Mouse (Mus musculus) neural tube, embryonic 12.5 days (tissue): ENCODE measurements around the gene F2r. TPM values are rescaled to one million over a fixed set of nuclear protein-coding genes. Genes with fewer than 3 reads are reported as not detected.

Experiments used
- ATAC-seq: fragments of 200-750 bp; cut with Nextera tagmentation; 2 replicates; pipeline ENCODE4 v1.8.0; 2017; ENCODE audit warnings: low read depth, mild to moderate bottlenecking, moderate TSS enrichment, moderate library complexity; ENCODE audit not compliant: low FRiP score
- H3K27ac ChIP-seq: fragments of 300-500 bp; sonication (generic); 2 replicates; pipeline ENCODE4 v1.5.1; 2016
- H3K27me3 ChIP-seq: fragments of 300-500 bp; sonication (generic); replicated peaks from 2 replicates; pipeline ENCODE4 v1.6.1; 2016; ENCODE audit warnings: mild to moderate bottlenecking
- H3K36me3 ChIP-seq: fragments of 300-500 bp; sonication (generic); 2 replicates; pipeline ENCODE4 v1.6.1; 2016; ENCODE audit warnings: mild to moderate bottlenecking
- H3K4me1 ChIP-seq: fragments of 300-500 bp; sonication (generic); 2 replicates; pipeline ENCODE4 v1.6.1; 2016
- H3K4me2 ChIP-seq: fragments of 300-500 bp; sonication (generic); replicated peaks from 2 replicates; pipeline ENCODE4 v1.6.1; 2016; ENCODE audit warnings: mild to moderate bottlenecking
- H3K4me3 ChIP-seq: fragments of 300-500 bp; sonication (generic); 2 replicates; pipeline ENCODE4 v1.5.1; 2016
- H3K9ac ChIP-seq: fragments of 300-500 bp; sonication (generic); 2 replicates; pipeline ENCODE4 v1.6.1; 2016; ENCODE audit warnings: mild to moderate bottlenecking
- H3K9me3 ChIP-seq: fragments of 300-500 bp; sonication (generic); 2 replicates; pipeline ENCODE4 v1.6.1; 2016; ENCODE audit warnings: mild to moderate bottlenecking
- WGBS: fragments of 180-500 bp; shearing (Covaris S2); methylation state at CpG from one replicate; pipeline ENCODE4 v1.1.7; 2016; 5-methylcytosine and 5-hydroxymethylcytosine counted together
- polyA plus RNA-seq: library from polyadenylated mRNA; unstranded; fragments of >200 nt; fragmentation: Nextera tagmentation; extraction: Ambion mirVana; gene quantifications from 2 replicates; pipeline ENCODE4 v1.2.1, GENCODE M21; 2016

The F2r gene
- polyA plus RNA-seq, 1 experiment from 2014 or later, result 118 TPM

DNA sequence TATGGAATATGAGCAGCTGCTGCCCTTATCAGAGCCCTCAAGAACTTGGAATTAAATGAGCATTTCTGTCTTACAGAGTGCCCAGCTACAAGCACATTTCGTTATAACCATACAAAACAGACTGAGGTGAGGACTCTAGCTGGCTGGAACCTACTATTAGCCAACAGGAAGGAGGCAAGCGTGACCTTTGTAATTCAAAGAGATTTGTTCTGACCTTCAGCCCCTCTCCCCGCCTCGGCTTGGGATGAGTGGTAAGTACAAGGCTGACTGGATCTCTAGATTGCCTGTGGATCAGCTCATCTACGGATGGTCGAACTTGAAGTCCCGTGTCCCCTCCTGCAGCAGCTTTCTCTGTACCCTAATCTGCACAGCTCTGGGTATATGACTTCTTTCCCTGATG lies 8.4 kb upstream of the F2r start:
- Histone ChIP-seq H3K27ac (no peak overlapping the region), H3K9ac (no peak overlapping the region), H3K9me3 (no peaks in the 10 kb centered on the region), H3K4me3 (no peak overlapping the region), H3K4me2 (no peak overlapping the region), H3K36me3 (peaks cover 22% of the 10 kb centered on the region), H3K4me1 (no peaks in the 10 kb centered on the region), H3K27me3 (no peaks in the 10 kb centered on the region)
- WGBS, result 82% methylated on average over 7 of the region's 7 CpGs
- no peak for ATAC-seq

DNA sequence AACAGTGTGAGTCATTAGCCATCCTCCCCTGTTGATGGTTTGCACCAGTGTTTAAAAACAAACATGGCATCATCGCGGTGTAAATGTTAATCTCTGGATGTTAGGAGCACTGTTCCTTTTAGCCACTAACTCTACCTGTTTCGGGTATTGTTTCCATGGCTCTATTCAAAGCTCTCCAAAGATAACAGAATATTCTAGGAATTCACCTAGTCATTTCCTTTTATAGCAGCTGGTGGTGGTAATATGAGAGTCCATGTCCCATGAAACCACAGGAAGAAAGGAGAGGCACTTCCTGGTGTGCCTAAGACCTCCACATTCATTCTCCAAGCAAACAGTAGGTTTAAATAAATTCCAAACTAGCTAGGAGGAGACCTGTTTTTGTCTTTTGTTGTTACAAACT lies 4.8 kb upstream of the F2r start:
- H3K36me3 ChIP-seq, result peaks cover 4% of the 10 kb centered on the region
- no peak for ATAC-seq
- H3K27me3 ChIP-seq, result no peaks in the 10 kb centered on the region
- H3K4me2 ChIP-seq, result no peak overlapping the region
- H3K4me1 ChIP-seq, result 0 out of 2 replicates have a peak, but pooled peaks cover 2% of the 10 kb centered on the region
- no peak overlapping the region for H3K27ac ChIP-seq
- H3K9ac ChIP-seq, result no peak overlapping the region
- no peaks in the 10 kb centered on the region for H3K9me3 ChIP-seq
- WGBS, result 63% methylated on average over 3 of the region's 3 CpGs
- no peak overlapping the region for H3K4me3 ChIP-seq

DNA sequence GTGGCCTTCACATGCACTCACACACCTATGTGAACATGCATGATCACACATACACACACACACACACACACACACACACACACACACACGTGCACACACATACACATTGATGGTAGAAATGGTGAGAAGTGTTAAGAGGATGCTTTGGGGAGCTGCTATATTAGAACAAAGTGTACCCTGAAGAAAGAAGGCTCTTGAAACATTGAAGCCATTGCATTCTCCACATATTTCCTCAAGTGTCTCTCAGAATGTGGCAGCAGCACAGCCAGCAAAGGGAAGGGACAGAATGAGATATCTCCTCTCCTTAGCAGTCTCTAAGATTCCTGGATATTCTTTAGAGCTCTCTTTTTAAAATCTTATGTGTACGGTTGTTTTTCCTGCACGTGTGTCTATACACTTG lies 3.3 kb upstream of the F2r start:
- Histone ChIP-seq H3K27me3 (no peaks in the 10 kb centered on the region), H3K4me2 (no peak overlapping the region), H3K9ac (no peak overlapping the region), H3K27ac (no peak overlapping the region), H3K9me3 (no peaks in the 10 kb centered on the region), H3K4me1 (peaks cover 10% of the 10 kb centered on the region), H3K36me3 (no peaks in the 10 kb centered on the region), H3K4me3 (no peak overlapping the region)
- no peak for ATAC-seq
- WGBS, result 84% methylated on average over 3 of the region's 3 CpGs

DNA sequence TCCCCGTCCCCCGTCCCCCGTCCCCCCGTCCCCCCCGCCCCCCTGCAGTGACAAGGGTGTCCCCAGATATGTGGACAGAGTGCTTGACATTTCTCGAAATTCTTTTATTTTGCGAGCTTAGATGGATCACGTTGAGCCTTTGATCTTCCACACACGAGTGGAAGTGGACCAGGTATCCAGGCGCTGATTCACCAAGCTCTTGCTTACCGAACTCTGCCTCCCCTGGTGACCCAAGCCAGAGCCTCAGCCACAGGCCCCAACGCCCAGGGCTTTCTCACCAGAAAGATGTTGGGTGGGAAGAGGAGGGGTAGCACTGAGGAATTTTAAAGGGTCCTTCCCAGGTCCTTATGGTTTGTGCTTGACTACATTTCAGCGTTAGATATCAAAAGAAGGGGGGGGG lies 572 bp upstream of the F2r start:
- peak overlapping the region; percentile 92 for H3K9ac ChIP-seq
- peaks cover 31% of the 10 kb centered on the region for H3K4me1 ChIP-seq
- peak overlapping the region; percentile 80 for H3K4me2 ChIP-seq
- ATAC-seq, result 0 out of 2 replicates have a peak, but pooled peaks have one; percentile 5
- no peaks in the 10 kb centered on the region for H3K27me3 ChIP-seq
- peak overlapping the region; percentile 82 for H3K4me3 ChIP-seq
- H3K9me3 ChIP-seq, result no peaks in the 10 kb centered on the region
- 9% methylated on average over 13 of the region's 13 CpGs for WGBS
- 0 out of 2 replicates have a peak overlapping the region, but pooled peaks have one; percentile 26 for H3K27ac ChIP-seq
- 0 out of 2 replicates have a peak, but pooled peaks cover 3% of the 10 kb centered on the region for H3K36me3 ChIP-seq

- H3K4me2 ChIP-seq, result peak overlapping the region; percentile 80
- ATAC-seq, result peak; percentile 55; the same call in 1 of the 2 replicates
- peak overlapping the region; percentile 82 for H3K4me3 ChIP-seq
- under 1% methylated on average over 21 of the region's 21 CpGs for WGBS
- H3K27me3 ChIP-seq, result no peaks in the 10 kb centered on the region
- H3K9me3 ChIP-seq, result no peaks in the 10 kb centered on the region
- peak overlapping the region; percentile 92 for H3K9ac ChIP-seq
- 0 out of 2 replicates have a peak overlapping the region, but pooled peaks have one; percentile 26 for H3K27ac ChIP-seq
- peaks cover 31% of the 10 kb centered on the region for H3K4me1 ChIP-seq
- 0 out of 2 replicates have a peak, but pooled peaks cover 3% of the 10 kb centered on the region for H3K36me3 ChIP-seq
Observed at GRCm38 (mm10) chr13:95617671-95618171, 566 bp downstream of the F2r start.

- peaks cover 31% of the 10 kb centered on the region for H3K4me1 ChIP-seq
- ATAC-seq, result no peak
- H3K9me3 ChIP-seq, result no peaks in the 10 kb centered on the region
- H3K4me3 ChIP-seq, result peak overlapping the region; percentile 82
- no peaks in the 10 kb centered on the region for H3K27me3 ChIP-seq
- peak overlapping the region; percentile 80 for H3K4me2 ChIP-seq
- WGBS, result 12% methylated on average over 17 of the region's 17 CpGs
- peaks cover 4% of the 10 kb centered on the region for H3K36me3 ChIP-seq
- H3K9ac ChIP-seq, result peak overlapping the region; percentile 92
- H3K27ac ChIP-seq, result no peak overlapping the region
Observed at GRCm38 (mm10) chr13:95617082-95617670, 1.1 kb downstream of the F2r start.

- Histone ChIP-seq H3K9me3 (no peaks in the 10 kb centered on the region), H3K4me1 (peaks cover 31% of the 10 kb centered on the region), H3K9ac (peak overlapping the region; percentile 92), H3K4me2 (peak overlapping the region; percentile 80), H3K36me3 (peaks cover 10% of the 10 kb centered on the region), H3K27me3 (no peaks in the 10 kb centered on the region), H3K27ac (no peak overlapping the region), H3K4me3 (peak overlapping the region; percentile 82)
- 72% methylated on average over 11 of the region's 11 CpGs for WGBS
- no peak for ATAC-seq
Observed at GRCm38 (mm10) chr13:95616512-95616911, 1.8 kb downstream of the F2r start.

GRCm38 (mm10) chr13:95614757-95615156 lies 3.5 kb downstream of the F2r start:
- no peak overlapping the region for H3K27ac ChIP-seq
- no peak overlapping the region; the same call in 1 of the 2 replicates for H3K9ac ChIP-seq
- 0 out of 2 replicates have a peak overlapping the region, but pooled peaks have one; percentile 12 for H3K4me2 ChIP-seq
- H3K36me3 ChIP-seq, result peaks cover 19% of the 10 kb centered on the region
- H3K9me3 ChIP-seq, result no peaks in the 10 kb centered on the region
- peaks cover 31% of the 10 kb centered on the region for H3K4me1 ChIP-seq
- H3K27me3 ChIP-seq, result no peaks in the 10 kb centered on the region
- no peak overlapping the region for H3K4me3 ChIP-seq
- WGBS, result 61% methylated on average over 6 of the region's 6 CpGs
- no peak for ATAC-seq

- Histone ChIP-seq H3K9me3 (no peaks in the 10 kb centered on the region), H3K4me2 (no peak overlapping the region), H3K4me1 (peaks cover 28% of the 10 kb centered on the region), H3K36me3 (peaks cover 24% of the 10 kb centered on the region), H3K4me3 (no peak overlapping the region), H3K27ac (no peak overlapping the region), H3K27me3 (no peaks in the 10 kb centered on the region), H3K9ac (no peak overlapping the region)
- 92% methylated on average over 10 of the region's 10 CpGs for WGBS
- ATAC-seq, result no peak
Observed at GRCm38 (mm10) chr13:95612243-95612642, 6.0 kb downstream of the F2r start.

- H3K36me3 ChIP-seq, result peaks cover 27% of the 10 kb centered on the region
- WGBS, result 97% methylated on average over 4 of the region's 4 CpGs
Observed at GRCm38 (mm10) chr13:95611752-95612151, 6.5 kb downstream of the F2r start.

DNA sequence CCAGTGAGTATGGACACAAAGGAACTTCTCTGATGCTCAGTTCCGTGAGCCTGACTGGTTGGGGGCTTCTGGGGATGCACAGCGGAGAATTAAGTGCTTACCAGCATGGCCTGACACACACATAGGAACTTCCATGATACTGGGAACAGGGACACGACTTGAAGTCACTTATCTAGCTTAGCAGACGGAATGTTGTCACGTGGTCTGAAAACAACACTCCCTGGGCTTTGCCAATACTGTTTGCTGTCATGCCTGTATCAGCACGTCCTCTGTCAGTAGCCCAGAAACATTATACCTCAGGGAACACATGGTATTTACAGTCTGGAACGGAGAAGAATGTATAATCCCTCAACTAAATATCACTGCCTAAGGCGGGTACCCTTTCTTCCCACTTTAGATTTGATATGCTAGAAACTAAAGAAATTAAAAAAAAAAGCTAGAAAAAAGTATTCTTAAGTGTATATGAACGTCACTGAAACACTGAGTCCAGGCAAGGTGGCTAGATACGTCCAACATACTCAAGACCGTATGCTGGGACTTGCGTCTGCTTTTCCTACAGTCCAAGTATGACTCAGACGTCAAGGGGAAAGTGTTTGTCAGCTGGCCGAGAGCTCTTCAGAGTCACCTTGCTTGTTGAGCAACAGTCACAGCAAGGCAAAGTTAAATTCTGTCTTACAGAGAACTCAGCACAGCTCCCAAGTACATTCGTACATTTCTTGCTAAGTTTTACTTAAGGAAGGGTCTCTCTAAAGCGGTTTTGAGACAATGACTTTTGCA lies 7.3 kb downstream of the F2r start:
- no peaks in the 10 kb centered on the region for H3K9me3 ChIP-seq
- no peak overlapping the region for H3K9ac ChIP-seq
- H3K27ac ChIP-seq, result no peak overlapping the region
- H3K36me3 ChIP-seq, result peaks cover 33% of the 10 kb centered on the region
- H3K27me3 ChIP-seq, result no peaks in the 10 kb centered on the region
- peaks cover 16% of the 10 kb centered on the region for H3K4me1 ChIP-seq
- 92% methylated on average over 16 of the region's 16 CpGs for WGBS
- H3K4me3 ChIP-seq, result no peak overlapping the region
- no peak overlapping the region for H3K4me2 ChIP-seq
- no peak for ATAC-seq

More at GRCm38 (mm10) chr13:95611752-95612151, 6.5 kb downstream of the F2r start:
- Histone ChIP-seq H3K4me3 (no peak overlapping the region), H3K4me2 (no peak overlapping the region), H3K9me3 (no peaks in the 10 kb centered on the region), H3K4me1 (peaks cover 24% of the 10 kb centered on the region), H3K27ac (no peak overlapping the region), H3K27me3 (no peaks in the 10 kb centered on the region), H3K9ac (no peak overlapping the region)
- no peak for ATAC-seq

GRCm38 (mm10) chr13:95609088-95609420 lies 9.2 kb downstream of the F2r start:
- Histone ChIP-seq H3K36me3 (peaks cover 48% of the 10 kb centered on the region), H3K27ac (no peak overlapping the region), H3K4me3 (no peak overlapping the region), H3K27me3 (no peaks in the 10 kb centered on the region), H3K9ac (no peak overlapping the region), H3K4me2 (no peak overlapping the region), H3K4me1 (no peaks in the 10 kb centered on the region; the same call in 1 of the 2 replicates), H3K9me3 (no peaks in the 10 kb centered on the region)
- 91% methylated on average over 2 of the region's 2 CpGs for WGBS
- no peak for ATAC-seq
